Mouse (Mus musculus): ENCODE results near the gene Commd7.

Commd7 gene

DNA sequence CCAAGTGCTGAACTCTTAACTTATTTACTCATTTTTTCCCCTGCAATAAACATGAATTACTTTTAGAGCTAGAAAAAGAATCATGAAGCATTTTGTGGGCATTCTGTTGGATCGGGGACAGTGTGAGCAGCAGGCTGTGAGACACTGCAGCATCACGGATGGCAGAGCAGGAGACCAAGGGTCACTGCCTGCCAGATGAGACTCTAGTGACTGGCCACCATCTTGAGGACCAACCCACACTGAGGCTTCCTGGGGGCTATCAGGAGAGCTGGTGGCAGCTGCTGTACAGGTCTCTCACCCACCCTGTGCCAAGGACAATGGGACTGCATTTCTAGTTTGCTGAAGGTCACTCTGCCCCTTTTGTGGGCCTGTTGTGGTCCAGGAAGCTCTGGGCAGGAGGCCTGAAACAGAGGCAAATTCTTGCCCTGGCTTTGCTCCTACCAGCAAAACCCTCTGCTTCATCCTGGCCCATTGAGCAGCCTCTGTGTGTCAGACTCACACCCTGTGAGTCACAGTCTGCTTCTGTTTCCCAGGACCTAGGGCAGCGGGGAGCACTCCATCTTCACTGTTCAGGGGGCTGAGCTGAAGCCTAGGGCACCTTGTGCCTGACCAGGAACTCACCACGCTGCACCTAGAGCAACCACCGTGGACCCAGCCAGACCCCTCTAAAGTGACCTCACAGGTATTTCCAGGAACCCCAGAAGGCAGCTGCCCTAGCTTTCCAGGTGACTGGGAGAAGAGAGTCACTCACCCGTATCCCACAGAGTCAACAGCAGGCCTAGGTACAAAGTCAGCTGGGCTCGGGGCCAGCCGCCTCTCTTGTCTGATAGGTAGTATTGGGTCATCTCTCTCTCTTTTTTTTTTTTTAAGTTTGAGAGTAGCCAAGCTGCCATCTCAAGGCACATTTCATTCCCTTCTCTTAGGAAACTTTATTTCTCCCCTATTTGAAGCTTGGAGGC, 40.2 kb downstream of the Commd7 start:
- in situ Hi-C loops (cut with MboI, MseI) = no loop called here

DNA sequence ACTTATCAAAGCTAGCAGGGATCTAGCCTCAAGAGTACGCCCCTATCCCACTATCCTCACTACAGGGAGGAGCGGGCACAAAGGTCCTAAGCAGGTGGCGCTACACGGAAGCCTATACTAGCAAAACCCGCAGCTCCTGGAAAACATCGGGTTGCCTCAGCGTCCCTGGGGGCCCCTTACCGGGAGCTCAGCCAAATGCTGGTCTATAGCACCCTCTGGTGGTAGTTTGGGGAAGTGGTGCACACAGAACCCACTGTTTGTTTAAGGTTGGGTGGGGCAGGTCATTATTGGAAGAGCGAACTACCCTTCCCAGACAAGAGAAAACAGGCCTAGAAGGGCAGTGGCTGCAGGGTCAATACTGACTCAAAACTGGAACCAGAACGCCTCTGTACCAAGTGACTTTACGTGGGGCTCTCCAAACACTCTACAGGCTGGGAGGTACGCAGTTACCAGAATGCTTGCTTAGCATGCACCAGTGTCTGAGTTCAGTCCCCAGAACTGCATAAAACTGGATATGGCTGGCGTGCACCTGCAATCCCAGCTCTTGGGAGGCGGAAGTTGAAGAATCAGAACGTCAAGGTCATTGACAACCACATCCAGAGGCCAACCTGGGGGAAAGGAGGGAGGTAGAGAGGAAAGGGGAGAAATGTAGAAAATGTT, 45.9 kb downstream of the Commd7 start:
- in situ Hi-C loops (cut with MboI, MseI) = loop anchor here (10.0 kb wide), 1 partner anchor 442 kb away; no protein-coding TSS in a partner anchor

DNA sequence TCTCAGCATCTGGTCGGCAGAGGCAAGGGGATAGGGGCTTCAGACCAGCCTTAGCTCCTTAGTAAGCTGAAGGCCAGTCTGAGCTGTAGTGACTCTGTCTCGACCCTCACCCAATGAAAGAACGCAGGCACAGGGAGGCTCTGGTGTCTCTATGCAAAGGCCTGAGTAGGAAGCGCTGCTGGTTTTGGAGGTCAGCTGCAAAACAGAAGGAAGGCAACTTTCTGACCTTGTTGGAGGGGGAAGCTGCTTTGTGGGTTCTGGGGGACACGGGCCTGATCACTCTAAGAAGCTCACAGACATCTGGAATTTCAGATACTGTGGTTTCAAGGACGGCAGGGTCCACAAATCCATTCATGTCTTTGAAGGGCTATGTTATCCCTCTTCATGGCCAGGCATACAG, 46.6 kb downstream of the Commd7 start:
- in situ Hi-C loops (cut with MboI, MseI) = loop anchor here (10.0 kb wide), 1 partner anchor 441 kb away; no protein-coding TSS in a partner anchor

DNA sequence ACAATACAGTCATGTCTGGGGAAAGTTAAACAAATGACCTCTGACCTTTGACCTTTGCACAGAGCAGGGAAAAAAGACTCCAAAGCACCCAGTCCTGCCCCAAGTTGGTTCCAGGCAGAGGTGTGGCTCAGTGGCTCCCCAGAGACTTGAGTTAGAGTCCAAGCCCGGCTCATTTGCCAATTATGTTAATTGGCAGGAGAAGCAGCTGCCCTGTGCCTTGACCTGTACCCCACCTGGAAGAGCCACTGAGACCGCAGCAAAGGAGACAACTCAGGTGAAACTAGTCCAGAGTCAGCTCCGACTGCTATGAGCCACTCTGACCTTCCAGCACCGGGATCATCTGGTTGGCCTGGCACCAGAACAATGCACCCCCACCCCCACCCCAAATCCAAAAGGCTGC, 48.2 kb downstream of the Commd7 start:
- in situ Hi-C loops (cut with MboI, MseI) = loop anchor here (10.0 kb wide), 1 partner anchor 440 kb away; no protein-coding TSS in a partner anchor

DNA sequence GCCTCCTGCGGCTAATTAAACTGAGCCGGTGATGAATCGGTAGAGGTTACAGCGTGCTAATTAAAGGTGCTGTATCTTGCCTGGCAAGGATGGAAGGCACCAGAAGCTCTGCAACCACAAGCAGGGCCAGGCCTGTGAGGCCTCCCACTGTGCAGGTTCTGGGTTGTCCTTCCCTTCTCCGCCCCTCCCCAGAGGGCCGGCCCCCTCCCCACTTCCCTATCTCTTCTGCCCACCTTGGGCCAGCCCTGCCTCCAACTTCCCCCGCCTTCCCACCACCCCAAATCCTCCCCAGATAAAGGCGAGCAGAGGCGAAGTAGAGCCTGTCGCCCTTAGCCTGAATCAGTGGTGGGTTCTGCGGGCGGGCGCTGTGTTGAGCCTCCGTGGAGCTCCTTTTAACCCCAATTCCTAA, 48.9 kb downstream of the Commd7 start:
- in situ Hi-C loops (cut with MboI, MseI) = loop anchor here (10.0 kb wide), 1 partner anchor 439 kb away; no protein-coding TSS in a partner anchor

DNA sequence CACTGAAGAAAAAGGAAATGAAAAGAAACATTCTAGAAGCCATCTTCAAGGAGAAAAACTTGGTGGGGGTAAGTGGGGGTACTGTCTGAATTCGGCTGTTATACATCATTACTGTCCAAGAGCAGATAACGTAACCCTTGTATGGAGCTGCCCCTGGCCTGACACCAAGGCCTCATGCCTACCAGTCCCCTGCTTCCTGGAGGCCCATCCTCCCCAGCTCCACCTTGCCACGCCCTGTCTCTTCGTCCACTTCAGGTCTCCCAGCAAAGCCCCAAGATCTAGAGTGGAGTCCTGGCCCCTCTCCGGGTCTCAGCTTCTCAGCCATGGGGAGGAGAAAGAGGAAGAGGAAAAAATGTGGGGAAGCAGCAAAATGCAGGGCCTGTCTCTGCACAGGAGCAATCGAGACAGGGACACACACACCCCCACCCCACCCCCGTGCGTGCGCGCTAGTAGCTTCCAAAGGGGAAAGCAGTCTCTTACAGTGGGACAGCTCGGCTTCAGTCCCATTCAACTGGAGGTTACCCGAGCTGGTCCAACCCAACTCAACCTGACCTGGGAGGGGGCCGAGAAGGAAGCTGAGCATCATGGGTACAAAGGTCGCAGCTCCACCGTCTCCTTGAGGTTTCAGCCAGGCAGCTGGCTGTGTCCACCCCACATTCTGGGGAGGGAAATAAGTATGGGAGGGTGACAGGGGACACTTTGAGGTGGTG, 49.5 kb downstream of the Commd7 start:
- in situ Hi-C loops (cut with MboI, MseI) = loop anchor here (10.0 kb wide), 1 partner anchor 438 kb away; no protein-coding TSS in a partner anchor

DNA sequence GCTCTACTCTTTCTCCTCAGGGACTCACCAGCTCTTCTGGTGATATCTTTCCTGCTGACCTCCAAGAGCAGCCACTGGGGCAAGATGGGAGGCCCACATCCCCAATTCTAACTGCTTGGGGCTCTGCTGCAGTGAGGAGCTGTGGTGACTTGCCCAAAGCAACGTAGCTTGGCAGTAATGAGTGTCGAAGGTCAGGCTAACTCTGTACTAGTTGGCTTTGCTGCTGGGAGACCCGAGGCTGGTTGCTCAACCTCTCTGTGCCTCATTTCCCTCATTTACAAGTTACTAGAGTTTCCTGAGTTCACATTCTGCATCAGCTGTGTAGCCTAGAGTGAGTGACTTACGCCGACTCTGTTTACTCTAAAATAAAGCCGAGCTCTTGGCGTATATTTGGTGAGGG, 51.2 kb downstream of the Commd7 start:
- in situ Hi-C loops (cut with MboI, MseI) = loop anchor here (10.0 kb wide), 1 partner anchor 437 kb away; no protein-coding TSS in a partner anchor

DNA sequence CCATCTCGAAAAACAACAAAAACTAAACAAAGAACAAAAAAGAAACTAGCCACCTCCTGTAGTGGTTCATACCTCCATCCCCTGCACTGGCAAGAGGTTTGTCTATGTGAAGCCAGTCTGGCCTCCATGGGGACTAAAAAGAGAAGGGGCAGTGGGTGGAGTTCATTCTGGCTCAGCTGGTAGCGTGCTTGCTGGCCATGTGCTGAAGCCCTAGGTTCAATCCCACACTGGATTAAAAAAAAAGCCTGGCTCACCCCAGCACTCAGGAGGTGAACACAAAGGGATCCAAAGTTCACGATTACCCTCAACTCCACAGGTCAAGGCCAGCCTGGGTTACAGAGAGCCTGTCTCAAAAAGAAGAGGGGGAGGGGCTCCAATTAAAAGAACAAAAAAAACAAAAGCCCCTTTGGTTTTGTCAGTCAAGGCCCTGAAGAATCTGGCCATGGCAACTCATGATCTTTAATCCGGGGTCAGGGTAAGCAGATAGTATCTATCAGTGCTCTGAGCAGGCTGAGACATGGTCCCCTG, 52.1 kb downstream of the Commd7 start:
- in situ Hi-C loops (cut with MboI, MseI) = loop anchor here (10.0 kb wide), 1 partner anchor 436 kb away; no protein-coding TSS in a partner anchor

DNA sequence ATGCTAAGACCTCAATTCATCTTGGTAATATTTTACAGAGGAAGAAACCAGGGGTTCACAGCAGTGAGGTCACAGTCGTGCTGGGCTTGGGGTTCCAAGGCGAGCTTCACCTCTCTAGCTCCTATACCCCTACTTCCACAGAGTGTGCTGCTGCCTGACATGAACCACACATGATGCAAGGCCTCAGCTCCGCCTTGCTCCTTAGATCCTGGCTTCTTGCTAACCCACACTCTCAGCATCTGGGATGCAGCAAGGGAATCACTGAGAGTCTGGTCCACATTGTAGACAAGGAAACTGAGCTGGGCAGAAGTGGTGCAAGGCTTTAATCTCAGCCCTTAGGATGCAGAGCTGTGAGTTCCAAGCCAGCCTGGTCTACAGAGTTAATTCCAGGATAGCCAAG, 52.5 kb downstream of the Commd7 start:
- in situ Hi-C loops (cut with MboI, MseI) = loop anchor here (10.0 kb wide), 1 partner anchor 435 kb away; no protein-coding TSS in a partner anchor

DNA sequence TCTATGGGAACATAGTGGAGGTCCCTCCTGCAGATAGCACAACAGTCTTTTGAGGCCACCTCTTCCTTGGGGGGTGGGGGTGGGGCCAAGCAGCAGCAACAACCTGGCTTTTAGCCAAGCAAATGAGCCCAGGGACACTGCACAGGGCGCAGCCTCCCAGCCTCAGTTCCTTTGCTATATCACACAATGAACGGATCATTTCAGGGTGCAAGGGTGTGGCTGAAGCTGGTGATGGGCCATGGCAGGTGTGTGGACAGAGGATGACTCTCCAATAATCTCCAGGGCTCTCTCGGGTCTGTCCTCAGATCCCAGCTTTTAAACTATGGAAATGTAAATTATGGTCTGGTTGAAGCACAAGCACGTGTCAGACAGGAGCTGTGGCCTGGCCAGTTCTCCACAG, 55.5 kb downstream of the Commd7 start:
- in situ Hi-C loops (cut with MboI, MseI) = loop anchor here (5.0 kb wide), 1 partner anchor 95 kb away; no protein-coding TSS in a partner anchor

DNA sequence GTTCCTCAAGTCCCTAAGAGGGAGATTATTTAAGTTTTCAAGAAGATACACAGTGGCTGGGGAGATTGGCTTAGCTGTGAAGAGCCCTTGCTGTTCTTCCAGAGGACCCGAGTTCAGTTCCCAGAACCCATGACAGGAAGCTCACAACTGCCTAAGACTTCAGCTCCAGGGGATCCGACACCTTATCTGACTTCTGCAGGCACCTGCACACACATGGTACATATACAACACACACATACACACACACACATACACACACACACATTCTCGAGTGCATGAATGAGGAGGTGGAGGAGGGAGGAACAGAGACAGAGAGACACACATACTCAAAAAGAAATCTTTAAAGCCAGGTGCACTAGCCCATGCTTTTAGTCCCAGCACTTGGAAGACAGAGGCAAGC, 56.4 kb downstream of the Commd7 start:
- in situ Hi-C loops (cut with MboI, MseI) = loop anchor here (5.0 kb wide), 1 partner anchor 94 kb away; no protein-coding TSS in a partner anchor

DNA sequence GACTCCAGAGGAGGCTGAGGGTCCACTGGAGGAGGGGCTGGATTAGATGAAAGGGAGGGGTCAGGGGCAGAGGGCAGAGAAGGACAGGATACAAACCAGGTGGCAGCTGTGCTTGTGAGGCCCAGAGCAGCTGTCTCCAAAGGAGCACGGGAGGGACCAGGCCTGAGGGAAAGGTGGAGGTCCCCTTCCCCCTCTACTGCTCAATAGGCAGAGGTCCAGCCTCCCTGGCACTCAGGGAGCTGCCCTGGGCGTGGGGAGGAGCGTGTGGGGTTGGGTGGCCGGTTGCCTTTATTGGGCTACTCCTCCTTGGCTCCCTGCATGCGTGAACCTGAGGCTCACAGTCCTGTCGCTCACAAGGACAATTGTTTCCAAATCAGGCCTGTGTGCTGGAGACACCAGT, 57.0 kb downstream of the Commd7 start:
- in situ Hi-C loops (cut with MboI, MseI) = loop anchor here (5.0 kb wide), 1 partner anchor 93 kb away; no protein-coding TSS in a partner anchor

DNA sequence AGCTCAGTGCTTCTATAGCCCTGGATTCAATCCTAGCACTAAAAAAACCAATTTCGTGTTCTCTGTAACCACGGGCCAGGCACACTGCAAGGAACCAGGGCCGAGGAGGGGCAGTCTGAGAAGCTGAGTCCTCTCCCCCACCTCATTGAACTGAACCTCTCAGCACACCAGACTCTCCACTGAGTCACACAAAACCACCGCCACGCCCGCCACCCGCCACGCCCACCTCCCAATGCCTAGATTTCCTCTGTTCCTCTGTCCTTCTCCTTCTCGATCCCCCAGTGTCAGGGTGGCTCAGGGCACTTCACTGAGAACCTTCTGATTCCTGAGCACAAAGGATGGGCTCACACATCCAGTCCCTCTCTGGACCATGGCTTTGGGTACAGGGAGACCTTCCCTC, 59.5 kb downstream of the Commd7 start:
- in situ Hi-C loops (cut with MboI, MseI) = no loop called here

DNA sequence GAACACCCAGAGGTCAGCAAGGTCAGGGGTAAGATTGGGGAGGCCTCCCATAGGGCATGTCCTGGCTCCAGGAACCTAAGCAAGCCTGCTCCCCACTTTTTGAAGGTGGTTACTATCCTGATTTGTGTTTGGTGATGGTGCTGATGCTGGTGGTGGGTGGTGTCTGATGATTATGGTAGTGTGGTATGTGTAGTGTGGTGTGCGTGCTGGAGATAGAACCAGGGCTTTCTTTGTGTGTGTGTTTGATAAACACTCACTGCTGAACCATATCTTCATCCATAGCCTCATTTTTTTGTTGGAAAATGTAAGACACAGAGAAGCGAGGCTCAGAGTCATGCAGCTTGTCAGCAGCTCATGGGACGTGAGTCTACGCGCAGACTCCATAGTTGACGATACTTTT, 64.0 kb downstream of the Commd7 start:
- in situ Hi-C loops (cut with MboI, MseI) = no loop called here

DNA sequence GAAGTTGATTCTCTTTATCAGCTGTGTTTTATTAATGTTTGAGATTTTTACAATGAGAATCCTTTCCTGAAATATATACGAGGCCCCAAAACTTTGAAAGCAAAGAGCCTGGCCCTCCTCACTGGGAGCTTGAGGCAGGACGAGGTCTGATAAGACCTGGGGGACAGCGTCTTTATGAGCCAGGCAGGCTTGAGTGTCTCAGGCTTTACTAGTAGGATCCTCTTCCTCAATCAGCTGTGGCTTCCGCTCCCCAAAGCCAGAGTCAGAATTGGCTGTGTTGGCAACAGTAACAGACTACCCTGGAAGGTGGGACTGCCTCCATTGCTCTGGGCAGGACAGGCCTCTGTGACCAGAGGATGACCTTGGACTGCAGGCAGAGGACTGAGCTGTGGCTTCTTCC, 64.6 kb downstream of the Commd7 start:
- in situ Hi-C loops (cut with MboI, MseI) = no loop called here
